Mouse (Mus musculus) embryo, embryonic 10.5 days (tissue): ENCODE results near the gene Nell1.

Experiments used
- DNase-seq: peaks from one replicate; pipeline ENCODE4 v3.0.0-alpha.2; 2015; ENCODE audit warnings: low spot score

The Nell1 gene

GRCm38 (mm10) chr7:50050144-50050543, 75.5 kb downstream of the Nell1 start:
- DNase-seq, result no peak

GRCm38 (mm10) chr7:50053704-50054103, 79.0 kb downstream of the Nell1 start:
- DNase-seq, result no peak

GRCm38 (mm10) chr7:50094461-50094860, 119.8 kb downstream of the Nell1 start:
- no peak for DNase-seq

GRCm38 (mm10) chr7:50105612-50106321, 131.1 kb downstream of the Nell1 start:
- peak; percentile 40 for DNase-seq

GRCm38 (mm10) chr7:50107261-50107660, 132.6 kb downstream of the Nell1 start:
- DNase-seq, result no peak

- DNase-seq, result no peak
These were observed 143.7 kb downstream of the Nell1 start for GRCm38 (mm10) chr7:50118348-50118747.

- no peak for DNase-seq
These were observed 163.0 kb downstream of the Nell1 start for GRCm38 (mm10) chr7:50137706-50138105.

- DNase-seq, result peak; percentile 65
These were observed 174.7 kb downstream of the Nell1 start for GRCm38 (mm10) chr7:50149326-50149725.

GRCm38 (mm10) chr7:50150838-50151237, 176.2 kb downstream of the Nell1 start:
- DNase-seq, result no peak

GRCm38 (mm10) chr7:50153618-50154017, 179.0 kb downstream of the Nell1 start:
- DNase-seq, result no peak

- no peak for DNase-seq
These were observed 187.9 kb downstream of the Nell1 start for GRCm38 (mm10) chr7:50162602-50163001.

- no peak for DNase-seq
These were observed 194.1 kb downstream of the Nell1 start for GRCm38 (mm10) chr7:50168778-50169177.

GRCm38 (mm10) chr7:50186306-50186705, 211.6 kb downstream of the Nell1 start:
- no peak for DNase-seq

- DNase-seq, result no peak
These were observed 219.3 kb downstream of the Nell1 start for GRCm38 (mm10) chr7:50193955-50194354.

- no peak for DNase-seq
These were observed 220.5 kb downstream of the Nell1 start for GRCm38 (mm10) chr7:50195080-50195611.

GRCm38 (mm10) chr7:50205268-50205667, 230.6 kb downstream of the Nell1 start:
- DNase-seq, result peak; percentile 7

- DNase-seq, result peak; percentile 26
These were observed 236.1 kb downstream of the Nell1 start for GRCm38 (mm10) chr7:50210678-50211251.

- peak; percentile 18 for DNase-seq
These were observed 247.2 kb downstream of the Nell1 start for GRCm38 (mm10) chr7:50221849-50222248.

- no peak for DNase-seq
These were observed 252.0 kb downstream of the Nell1 start for GRCm38 (mm10) chr7:50226621-50227020.

GRCm38 (mm10) chr7:50228273-50228672, 253.6 kb downstream of the Nell1 start:
- DNase-seq, result no peak

- no peak for DNase-seq
These were observed 266.5 kb downstream of the Nell1 start for GRCm38 (mm10) chr7:50241213-50241612.

GRCm38 (mm10) chr7:50241634-50242273, 267.1 kb downstream of the Nell1 start:
- no peak for DNase-seq

- no peak for DNase-seq
These were observed 278.5 kb downstream of the Nell1 start for GRCm38 (mm10) chr7:50253166-50253565.
